Mouse (Mus musculus) retina, adult 2 months (tissue): ENCODE measurements around the gene 1700020D05Rik.

Experiments
- DNase-seq: peaks from one replicate; pipeline ENCODE4 v3.0.0-alpha.2; 2012; ENCODE audit warnings: low read depth, low spot score

1700020D05Rik gene

DNA sequence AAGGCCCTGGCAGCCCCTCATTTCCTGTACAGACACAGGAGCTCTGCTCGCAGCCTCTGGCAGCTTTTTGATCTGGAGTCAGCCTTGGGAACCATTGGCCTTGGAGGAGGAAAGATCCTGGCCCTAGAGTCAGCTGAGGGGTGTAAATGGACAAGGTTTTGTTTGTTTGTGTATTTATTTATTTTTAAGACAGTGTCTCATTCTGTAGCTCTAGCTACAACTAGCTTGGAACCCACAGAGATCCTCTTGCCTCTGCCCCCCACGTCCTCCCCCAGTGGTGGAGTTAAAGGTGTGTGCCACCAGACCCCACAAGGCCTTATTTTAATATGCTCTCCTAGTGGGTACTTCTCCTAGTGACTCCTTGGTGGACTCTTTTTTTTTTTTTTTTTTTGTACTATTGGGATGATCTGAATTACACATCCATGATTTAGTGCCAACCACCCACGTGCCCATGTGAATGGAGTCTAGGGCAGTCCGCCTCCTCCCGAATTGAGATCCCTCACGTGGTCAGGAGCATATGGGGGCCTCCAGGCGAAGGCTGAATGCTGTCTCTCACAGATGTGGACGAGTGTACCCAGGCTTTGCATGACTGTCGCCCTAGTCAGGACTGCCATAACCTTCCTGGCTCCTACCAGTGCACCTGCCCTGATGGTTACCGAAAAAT, 26.5 kb downstream of the 1700020D05Rik start:
- DNase-seq, result no peak

DNA sequence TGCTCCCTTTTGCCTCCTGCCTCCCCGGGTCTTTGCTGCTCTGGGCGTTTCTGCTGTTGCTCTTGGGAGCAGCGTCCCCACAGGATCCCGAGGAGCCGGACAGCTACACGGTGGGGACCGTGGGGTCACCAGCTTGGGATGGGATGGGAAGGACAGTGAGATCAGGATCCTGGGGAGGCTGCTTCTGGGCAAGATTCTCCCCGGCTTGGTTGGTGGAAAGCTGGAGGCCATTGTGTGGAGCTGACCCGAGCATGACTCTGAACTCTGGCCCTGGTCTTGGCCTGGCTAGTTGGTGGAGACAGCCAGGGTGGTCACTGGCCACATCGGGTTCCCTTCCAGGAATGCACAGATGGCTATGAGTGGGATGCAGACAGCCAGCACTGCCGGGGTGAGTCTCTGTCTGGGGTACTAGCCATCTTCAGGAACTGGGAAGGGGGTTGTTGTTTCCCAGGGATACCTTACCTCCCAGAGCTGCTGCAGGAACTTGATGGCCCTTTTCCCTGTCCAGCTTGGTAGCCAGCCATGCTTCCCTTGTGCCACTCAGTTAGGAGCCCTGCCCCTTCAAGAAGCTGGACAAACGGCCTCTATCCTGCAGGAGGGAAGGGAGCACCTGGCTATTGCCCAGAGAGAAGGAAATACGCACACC, 28.4 kb downstream of the 1700020D05Rik start:
- DNase-seq, result no peak

DNA sequence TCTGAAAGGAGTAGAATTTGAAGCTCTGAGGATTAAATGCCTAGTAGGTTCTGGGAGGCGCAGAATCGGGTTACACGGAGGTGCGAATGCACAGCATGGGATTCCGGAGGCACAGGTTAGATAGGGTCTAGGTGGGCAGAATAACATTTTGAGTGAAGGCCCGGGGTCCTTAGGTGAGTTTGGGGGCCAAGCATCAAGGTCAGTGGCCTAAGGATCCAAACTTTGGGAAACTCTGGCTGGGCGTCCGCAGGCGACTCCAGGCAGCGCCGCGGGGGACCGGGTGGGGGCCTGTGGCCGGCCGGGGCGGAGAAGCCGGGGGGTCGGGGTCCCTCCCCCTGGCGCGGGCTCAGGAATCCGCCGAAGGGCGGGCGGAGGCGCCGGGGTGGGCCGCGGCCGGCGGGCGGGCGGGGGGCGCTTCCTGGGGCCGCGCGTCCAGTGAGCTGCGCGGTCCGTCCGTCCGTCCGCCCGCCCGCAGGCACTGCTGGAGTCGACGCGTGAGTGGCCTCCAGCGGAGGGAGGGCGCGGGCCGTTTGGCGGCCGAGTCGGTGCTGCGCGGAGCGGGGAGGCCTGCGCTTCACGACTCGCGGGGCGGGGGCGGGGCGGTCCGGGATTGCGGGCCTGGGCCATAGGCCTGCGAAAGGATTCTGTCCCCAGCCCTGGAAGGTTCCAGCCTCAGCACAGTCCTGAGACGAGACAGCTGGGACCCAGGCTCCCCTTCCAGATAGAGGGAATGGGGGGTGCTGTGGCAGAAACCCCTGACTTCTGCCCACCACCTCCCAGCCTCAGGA, 29.1 kb downstream of the 1700020D05Rik start:
- DNase-seq, result no peak

DNA sequence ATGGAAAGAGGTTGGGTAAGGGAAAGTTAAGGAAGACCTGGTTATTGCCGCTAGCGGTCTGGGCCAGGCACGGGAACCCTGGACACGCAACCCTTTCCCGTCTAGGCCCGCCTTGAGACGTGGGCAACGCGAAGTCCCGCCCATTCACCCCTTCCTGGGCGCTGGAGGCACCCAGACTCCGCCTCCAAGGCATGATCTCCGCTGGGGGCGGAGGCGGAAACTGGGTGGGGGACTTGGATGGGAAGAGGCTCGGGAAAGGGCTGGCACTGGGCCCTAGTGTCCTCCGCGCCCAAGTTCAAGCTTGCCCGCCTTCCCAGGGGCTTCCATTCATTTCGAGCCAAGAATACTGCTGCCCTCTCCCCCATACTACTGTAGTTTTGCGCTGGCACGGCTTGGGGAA, 29.9 kb downstream of the 1700020D05Rik start, which contains the start of gene Efemp2:
Gene Efemp2, plus strand, starts transcription at position 235 of the 400 bp plus-strand sequence.
- DNase-seq, result no peak

DNA sequence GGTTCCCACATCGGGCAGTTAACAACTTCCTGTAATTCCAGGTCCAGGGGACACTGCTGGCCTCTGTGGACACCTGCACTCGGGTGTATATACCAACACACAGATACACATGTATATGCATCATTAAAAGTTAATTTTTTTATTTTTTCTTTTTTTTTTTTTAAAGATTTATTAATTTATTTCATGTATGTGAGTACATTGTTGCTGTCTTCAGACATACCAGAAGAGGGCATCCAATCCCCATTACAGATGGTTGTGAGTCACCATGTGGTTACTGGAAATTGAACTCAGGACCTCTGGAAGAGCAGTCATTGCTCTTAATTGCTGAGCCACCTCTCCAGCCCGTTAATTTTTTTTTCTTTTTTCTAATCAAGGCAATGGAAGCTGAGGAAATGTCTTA, 30.7 kb downstream of the 1700020D05Rik start:
- DNase-seq, result no peak

DNA sequence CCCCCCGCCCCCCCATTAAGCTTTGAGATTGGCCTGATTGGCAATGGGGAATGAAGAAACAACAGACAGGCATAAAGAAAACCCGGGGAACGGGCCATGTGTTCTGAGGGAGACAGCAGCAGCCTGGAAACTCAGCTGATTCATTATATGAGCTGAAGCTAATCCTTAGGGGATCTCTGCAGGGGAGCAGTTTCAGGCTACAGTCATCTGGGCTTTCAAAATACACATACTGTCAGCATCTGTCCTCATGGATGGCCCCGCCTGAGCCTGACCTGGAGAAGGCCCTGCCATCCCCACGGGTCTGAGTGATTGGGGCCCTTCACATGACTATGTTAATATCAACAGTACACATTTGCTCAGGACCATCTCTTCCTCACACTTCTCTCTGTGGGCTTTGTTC, 31.7 kb downstream of the 1700020D05Rik start:
- no peak for DNase-seq

DNA sequence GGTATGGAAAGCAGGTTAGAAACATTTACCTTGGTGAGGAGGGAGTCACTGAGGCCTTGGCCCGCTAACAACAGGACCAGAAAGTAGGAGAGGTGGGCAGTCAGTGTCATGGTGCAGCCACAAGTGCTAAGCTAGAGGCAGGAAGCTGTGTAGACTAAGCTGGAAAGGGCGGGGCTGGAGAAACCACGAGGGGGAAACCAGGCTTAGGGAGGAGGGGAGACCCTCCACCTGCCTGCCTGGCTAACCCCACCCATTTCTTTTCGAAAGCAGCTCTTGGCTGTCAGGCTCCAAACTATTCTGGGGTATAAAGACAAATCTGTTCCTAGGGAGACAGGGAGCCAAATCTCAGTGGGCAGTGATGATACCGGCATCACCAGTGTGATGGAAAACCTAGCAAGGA, 35.2 kb downstream of the 1700020D05Rik start, which contains the start of gene Ctsw:
Gene Ctsw, minus strand, starts transcription at position 134 of the 400 bp plus-strand sequence.
- no peak for DNase-seq

DNA sequence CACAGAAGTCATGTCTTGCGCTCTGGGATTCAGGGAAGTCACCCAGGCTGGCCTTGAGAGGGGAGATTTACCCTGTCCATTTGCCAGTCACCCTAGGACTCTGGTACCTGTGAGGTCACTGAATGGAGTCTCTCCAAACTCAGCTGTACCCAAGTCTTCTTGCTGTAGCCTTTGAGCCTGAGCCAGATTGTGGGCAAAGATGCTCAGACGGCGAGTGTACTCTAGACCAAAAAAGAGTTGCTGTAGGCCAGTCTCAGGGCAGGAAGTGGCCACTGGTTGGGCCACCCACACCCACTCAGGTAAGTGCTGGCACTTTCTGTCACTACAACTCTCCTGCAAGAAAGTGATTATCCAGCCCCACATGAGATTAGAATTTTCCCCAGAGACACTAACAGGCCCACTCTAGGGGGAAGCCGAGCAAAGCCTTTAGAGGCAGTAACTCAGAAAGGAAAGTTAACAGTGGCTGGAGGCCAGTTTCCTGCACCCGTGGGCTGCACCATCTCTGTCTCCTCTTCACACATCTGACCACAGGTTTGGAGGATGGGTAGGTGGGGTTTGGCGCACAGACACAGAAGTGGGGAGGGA, 36.6 kb downstream of the 1700020D05Rik start:
- no peak for DNase-seq

DNA sequence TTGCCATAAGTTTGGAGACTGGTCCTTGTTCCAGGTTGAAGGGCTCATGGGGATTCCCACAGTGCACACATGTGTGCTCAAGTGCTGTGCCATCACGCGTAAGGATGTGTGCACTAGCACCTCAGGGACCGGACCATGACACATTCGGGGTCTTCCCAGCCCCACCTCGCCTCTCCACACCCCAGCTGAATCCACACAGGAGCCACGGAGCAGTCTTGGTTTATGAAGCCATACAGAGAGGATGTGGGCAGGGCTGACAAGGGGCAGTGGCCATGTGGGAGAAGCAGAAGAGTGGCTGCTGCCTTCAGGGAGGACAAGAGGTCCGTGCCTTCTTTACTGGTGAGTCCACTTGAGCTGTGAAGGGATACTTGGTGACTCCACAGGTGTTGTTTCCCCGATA, 38.5 kb downstream of the 1700020D05Rik start:
- DNase-seq, result no peak

DNA sequence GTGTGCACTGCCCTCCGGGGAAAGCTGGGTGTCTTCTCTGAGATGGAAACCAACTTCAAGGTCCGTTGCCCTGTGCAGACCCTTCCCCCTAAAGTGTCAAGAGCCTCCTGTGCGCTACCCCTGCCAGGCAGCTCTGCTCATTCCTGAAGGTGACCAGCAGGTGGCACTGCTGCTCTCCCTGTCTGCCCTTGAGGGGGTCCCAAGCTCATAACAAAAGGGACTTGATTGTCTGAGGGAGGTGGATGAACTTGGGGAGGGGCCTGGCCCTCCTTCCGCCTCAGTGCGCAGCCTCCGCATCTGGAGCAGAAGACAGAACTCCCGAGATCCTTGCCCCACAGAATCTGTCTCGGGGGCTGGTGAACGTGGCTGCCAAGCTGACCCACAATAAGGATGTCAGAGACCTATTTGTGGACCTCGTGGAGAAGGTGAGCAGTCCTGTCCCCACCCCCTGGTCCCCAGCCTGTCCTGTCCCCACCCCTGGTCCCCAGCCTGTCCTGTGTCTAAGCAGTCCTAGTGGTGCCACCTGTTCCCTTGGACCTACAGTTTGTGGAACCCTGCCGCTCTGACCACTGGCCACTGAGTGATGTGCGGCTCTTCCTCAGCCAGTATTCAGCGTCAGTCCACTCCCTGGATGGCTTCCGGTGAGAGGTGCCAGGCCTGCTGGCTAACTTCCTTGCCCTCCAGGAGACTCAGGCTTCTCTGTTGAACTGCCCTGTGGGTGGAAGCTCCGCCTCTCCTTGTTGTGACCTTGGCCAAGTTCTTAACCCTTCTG, 39.6 kb downstream of the 1700020D05Rik start:
- no peak for DNase-seq

DNA sequence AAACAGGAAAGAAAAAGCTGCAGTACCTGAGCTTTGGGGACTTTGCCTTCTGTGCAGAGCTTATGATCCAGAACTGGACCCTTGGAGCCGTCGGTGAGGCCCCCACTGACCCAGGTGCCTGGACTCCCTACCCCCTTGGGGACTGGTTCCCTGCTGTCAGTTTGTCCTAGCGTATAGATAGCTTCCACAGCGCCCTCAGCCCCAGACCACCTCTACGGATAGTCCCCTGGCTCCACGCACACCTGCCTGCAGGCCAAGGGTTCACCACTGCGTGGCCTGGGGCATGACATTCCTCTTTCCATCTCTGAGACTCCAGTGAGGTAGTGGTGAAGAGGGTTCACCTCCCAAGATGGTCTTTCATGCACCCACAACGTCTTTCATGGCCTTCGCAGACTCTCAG, 40.4 kb downstream of the 1700020D05Rik start:
- no peak for DNase-seq

DNA sequence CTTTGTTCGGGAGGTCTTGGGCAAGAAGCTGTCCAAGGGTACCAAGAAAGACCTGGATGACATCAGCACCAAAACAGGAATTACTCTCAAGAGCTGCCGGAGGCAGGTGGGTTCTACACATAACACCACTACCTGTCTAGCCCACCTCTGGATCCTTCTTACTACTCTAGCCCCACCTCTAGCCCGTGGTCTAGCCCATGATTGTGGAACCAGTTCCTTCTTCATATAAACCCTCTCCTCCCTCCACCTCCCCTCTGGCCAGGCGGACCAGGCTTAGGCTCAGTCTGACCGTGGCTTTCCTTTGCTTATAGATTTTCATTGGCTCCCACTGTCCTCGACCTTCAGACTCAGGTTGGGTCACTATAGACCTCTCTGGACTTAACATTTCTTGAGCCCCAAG, 42.2 kb downstream of the 1700020D05Rik start:
- no peak for DNase-seq

DNA sequence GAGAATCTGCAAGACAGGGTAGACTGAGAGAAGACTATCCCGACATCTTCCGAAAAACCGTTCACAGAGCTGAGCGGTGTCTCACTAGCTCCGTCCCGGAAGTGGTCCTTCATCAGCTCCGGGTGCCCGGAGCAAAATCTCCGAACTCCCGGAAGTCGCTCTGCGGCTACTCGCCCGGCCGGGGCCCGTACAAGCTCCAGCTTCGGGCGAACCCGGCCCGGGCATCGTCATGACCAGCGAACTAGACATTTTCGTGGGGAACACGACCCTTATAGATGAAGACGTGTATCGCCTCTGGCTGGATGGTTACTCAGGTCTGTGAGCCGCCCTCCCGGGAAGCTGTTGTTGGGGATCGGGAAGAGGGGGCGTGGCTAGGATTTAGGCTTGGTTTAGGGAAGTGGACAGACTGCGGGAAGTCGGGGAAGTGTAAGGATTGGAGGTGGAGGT, 43.1 kb downstream of the 1700020D05Rik start, which contains the start of gene Fibp:
Gene Fibp, plus strand, starts transcription at position 151 of the 447 bp plus-strand sequence.
- DNase-seq, result peak; percentile 72

DNA sequence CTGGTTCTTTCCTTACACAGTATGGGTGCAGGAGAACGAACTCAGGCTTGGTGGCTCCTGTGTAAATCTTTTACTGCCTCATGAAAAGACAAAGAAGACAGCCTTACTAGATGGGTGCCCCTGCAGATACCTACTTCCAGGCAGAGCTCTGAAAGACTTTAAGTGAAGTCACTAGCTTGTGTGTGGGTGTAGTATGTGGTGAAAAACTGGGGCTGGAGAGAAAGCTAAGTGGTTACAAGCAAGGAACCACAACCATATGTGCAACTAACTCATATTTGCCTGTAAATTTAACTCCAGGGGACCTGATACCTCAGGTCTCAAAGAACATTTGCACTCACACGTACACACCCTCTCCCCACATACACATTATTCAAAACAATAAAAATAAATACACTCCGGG, 43.7 kb downstream of the 1700020D05Rik start:
- no peak for DNase-seq

DNA sequence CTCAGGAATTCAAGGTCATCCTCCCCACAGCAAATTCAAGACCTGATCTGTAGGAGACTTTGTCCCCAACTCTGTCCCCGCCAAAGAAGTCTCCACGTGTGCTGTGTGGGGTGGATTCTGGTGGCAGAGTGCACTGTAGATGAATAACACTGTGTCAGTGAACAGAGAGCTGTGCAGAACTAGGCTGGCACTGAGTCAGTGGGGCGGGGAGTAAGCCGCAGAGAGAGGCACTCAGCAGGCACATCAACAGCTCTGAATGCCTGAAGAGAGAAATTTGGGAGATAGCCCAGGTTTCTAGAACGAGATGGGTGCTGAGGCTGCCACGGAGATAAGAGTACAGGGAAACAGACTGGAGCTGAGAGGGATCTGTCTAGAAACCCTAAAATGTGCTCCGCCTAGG, 44.6 kb downstream of the 1700020D05Rik start:
- DNase-seq, result no peak

DNA sequence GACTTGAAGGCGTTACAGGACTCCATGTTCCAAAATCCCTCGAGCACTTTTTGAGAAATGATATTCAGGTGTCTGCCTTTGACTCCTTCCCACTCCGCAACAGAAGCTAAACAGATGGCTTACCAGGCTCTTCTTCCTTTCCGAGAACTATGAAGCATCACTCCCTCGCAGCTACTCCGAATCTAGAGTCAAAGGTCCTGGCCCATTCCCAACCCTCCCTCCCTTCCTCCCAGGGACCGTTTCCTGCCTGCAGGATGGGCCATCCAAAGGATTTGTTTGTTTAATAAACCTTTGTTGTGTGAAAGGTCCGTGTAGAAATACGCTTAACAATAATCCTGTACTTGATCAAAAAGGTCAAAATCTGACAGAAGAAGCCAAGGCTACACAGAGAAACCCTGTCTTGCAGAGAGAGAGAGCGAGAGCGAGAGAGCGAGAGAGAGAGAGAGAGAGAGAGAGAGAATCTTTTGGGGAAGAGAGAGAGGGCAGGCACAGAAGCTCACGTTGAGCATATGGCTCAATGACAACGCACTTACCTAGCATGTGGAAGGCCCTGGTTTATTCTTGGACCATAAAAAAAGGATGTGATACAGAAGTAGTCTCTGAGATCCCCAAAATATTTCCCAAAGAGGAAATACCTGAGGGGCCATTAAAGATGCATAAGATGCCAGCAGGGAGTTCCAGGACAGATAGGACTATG, 45.7 kb downstream of the 1700020D05Rik start, which contains the start of gene Ccdc85b:
Gene Ccdc85b, minus strand, starts transcription at position 149 of the 697 bp plus-strand sequence.
- DNase-seq, result no peak

DNA sequence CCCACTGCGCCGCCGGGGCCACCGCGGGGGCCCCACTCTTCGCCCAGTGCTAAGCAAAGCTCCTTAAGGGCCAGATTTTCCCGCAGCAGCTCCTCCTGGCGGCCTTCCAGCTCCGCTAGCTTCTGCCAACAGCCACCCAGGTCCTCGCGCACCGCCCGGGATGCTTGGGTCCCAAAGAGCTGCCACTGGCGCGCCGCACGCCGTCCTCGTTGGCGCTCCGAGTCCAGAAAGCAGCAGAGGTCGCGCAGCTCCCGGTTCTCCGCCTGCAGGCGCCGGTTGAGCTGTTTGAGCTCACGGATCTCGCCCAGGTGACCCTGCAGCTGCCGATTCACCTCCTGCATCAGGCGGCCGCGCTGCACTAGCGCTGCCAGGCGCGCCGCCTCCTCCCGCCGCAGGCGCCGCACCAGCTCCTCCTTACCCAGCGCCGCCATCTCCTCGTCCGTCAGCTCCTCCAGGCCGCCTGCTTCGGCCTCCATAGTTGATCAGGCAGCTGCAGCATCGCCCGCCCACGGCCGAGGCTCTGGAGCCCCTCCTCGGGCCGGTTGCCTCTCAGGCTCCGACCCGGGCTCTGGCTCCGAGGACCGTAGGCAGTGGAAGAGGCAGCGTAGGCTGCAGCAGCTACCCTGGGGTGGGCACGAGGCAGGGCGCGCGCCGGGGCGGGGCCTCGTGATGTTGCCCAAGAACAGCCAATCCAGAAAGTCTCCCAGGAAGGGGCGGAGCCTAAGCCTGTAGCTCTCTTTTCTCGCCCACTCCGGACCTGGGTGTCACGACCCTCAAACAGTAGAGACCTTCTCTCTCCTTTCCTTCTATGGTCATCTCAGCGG, 46.5 kb downstream of the 1700020D05Rik start:
- DNase-seq, result peak; percentile 78

DNA sequence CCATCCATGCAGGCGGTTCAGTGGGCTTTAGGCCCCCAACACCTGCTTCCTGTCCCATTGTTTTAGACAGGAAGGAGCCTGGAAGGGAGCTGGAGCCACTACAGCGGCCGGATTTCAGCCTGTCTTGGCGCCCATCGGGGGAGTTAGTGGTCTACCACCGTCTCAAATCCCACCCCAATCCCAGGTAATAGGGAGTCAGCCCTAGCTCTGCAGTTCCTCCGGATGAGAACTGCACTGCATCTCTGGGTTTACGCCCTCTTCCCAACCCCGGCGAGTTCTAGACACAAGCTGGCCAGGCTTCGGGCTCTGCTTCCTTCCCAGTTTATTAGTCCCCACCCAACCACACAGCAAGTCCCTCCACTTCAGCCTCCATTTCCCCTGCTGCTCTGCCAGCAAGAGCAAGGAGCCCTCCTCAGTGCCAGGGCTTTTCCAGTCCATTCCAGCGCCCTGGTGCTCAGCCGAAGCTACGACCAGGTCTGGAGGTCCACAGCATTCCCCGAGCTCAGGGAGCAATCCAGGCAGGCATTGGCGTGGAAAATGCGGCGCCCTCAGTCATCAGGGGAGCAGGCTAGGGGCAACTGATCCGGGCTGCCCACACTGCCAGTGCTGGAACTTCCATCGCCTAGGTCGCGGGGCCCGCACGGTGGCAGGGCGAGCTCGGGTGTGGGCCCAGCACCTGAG, 47.2 kb downstream of the 1700020D05Rik start:
- no peak for DNase-seq

DNA sequence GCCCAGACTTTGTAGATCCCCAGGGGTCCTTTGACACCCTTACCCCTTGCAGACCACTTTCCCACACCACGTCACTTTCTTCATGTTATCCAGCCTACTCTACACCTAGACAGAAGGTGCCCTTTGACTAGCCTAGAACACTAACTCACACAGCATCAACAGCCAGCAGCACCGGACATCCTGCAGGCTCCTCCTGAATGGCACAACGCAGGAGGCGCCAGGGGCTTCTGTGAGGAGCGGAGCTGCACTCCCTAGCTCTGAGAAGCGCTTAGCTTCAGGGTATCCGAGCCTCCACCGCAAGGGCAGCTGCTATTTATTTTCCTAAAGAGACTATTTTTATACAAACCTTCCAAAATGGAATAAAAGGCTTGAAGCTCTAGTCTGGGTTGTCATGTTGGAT, 48.0 kb downstream of the 1700020D05Rik start:
- no peak for DNase-seq
